Mouse (Mus musculus) liver, postnatal 0 days (tissue): Measurements from ENCODE around the gene Rnf115. TPM values are rescaled to one million over a fixed set of nuclear protein-coding genes. Genes with fewer than 3 reads are reported as not detected.

ENCODE experiments used
- ATAC-seq: fragments of 200-750 bp; cut with Nextera tagmentation; 2 replicates; pipeline ENCODE4 v1.8.0; 2017; ENCODE audit warnings: mild to moderate bottlenecking, moderate library complexity
- DNase-seq: peaks from one replicate; pipeline ENCODE4 v3.0.0-alpha.2; 2016
- H3K27ac ChIP-seq: fragments of 300-500 bp; sonication (generic); 2 replicates; pipeline ENCODE4 v1.5.1; 2014; ENCODE audit warnings: antibody characterized with exemption, moderate library complexity, mild to moderate bottlenecking, low read depth
- H3K27me3 ChIP-seq: fragments of 300-500 bp; sonication (generic); 2 replicates; pipeline ENCODE4 v1.6.1; 2014; ENCODE audit warnings: low read length, control low read depth, mixed read lengths; ENCODE audit not compliant: insufficient read depth
- H3K36me3 ChIP-seq: fragments of 300-500 bp; sonication (generic); replicated peaks from 2 replicates; pipeline ENCODE4 v1.6.1; 2014; ENCODE audit warnings: mild to moderate bottlenecking, control low read depth, low read length, moderate library complexity, mixed read lengths; ENCODE audit not compliant: insufficient read depth
- H3K4me1 ChIP-seq: fragments of 300-500 bp; sonication (generic); 2 replicates; pipeline ENCODE4 v1.6.1; 2014; ENCODE audit warnings: antibody characterized with exemption, mild to moderate bottlenecking, control low read depth; ENCODE audit not compliant: insufficient read depth
- H3K4me2 ChIP-seq: fragments of 300-500 bp; sonication (generic); 2 replicates; pipeline ENCODE4 v1.6.1; 2014; ENCODE audit warnings: low read depth, mild to moderate bottlenecking, low read length, moderate library complexity, mixed read lengths
- H3K4me3 ChIP-seq: fragments of 300-500 bp; sonication (generic); 2 replicates; pipeline ENCODE4 v1.5.1; 2014; ENCODE audit warnings: low read depth, low read length
- H3K9ac ChIP-seq: fragments of 300-500 bp; sonication (generic); replicated peaks from 2 replicates; pipeline ENCODE4 v1.6.1; 2014; ENCODE audit warnings: mild to moderate bottlenecking, moderate library complexity
- H3K9me3 ChIP-seq: fragments of 300-500 bp; sonication (generic); 2 replicates; pipeline ENCODE4 v1.6.1; 2016; ENCODE audit warnings: mild to moderate bottlenecking, control low read depth, low read length, mixed read lengths
- CTCF ChIP-seq: sonication (generic); IDR thresholded peaks from 2 replicates; pipeline ENCODE4 v1.5.1; 2016; ENCODE audit warnings: antibody characterized with exemption, low read depth
- EP300 ChIP-seq: IDR thresholded peaks from 2 replicates; pipeline ENCODE4 v1.6.1; 2016; ENCODE audit warnings: antibody characterized with exemption, low read depth, mild to moderate bottlenecking
- WGBS: fragments of 180-500 bp; shearing (Covaris S2); extraction: QIAGEN DNeasy Blood & Tissue Kit; methylation state at CpG from one replicate; pipeline ENCODE4 v1.1.7; 2014; ENCODE audit not compliant: insufficient replicate concordance; 5-methylcytosine and 5-hydroxymethylcytosine counted together
- polyA plus RNA-seq: library from polyadenylated mRNA; unstranded; fragments of >200 nt; fragmentation: Nextera tagmentation; extraction: Ambion mirVana; gene quantifications from 2 replicates; pipeline ENCODE4 v1.2.1, GENCODE M21; 2015

Gene Rnf115
- polyA plus RNA-seq, 1 experiment from 2014 or later: 28.6 TPM

DNA sequence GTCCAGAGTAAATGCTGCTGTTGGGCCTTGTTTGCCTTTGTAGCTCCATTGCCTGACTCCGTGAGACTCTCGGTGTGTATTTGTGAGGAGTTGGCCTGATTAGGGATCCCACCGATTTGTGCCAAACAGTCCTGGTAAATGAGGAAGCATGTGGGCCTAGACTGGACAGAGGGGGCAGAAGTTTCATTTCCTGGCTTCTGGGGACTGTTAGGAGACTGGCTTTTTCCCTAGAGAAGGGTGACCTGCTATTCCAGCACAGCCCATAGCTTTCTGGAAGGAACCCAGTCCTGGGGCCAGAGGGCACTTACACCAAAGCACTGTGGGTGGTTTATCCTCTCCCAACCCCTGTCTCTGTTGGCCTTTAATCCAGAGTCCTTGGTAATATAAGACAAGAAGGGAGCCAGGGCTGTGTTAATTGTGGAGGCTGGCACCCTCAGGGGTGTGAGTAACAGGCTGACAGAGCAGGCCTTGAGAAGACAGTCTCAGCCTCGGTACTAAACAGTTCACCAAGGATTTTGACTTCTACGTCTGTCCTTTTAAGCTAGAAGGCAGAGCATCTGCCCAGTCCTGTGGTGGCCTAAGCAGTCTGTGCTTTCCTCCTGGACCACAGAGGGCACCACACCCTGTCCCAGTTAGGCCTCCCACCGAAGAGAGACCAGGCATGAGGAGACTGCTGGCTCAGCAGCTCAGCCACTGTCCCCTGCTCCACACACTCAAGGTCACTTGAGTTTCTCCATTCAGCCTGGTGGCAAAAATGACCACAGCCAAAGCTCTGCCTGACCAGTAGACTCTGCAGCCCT, 92.9 kb downstream of the Rnf115 start:
- Histone ChIP-seq H3K9ac (no peak overlapping the region), H3K27ac (no peak overlapping the region), H3K27me3 (no peaks in the 10 kb centered on the region), H3K36me3 (no peaks in the 10 kb centered on the region), H3K4me2 (no peak overlapping the region), H3K4me3 (no peak overlapping the region), H3K9me3 (no peaks in the 10 kb centered on the region), H3K4me1 (peaks cover 2% of the 10 kb centered on the region; the same call in 1 of the 2 replicates)
- TF ChIP-seq EP300: no peak
- no peak for TF ChIP-seq CTCF
- DNase-seq (no peak), ATAC-seq (no peak)
- WGBS: 61% methylated on average over 6 of the region's 6 CpGs

DNA sequence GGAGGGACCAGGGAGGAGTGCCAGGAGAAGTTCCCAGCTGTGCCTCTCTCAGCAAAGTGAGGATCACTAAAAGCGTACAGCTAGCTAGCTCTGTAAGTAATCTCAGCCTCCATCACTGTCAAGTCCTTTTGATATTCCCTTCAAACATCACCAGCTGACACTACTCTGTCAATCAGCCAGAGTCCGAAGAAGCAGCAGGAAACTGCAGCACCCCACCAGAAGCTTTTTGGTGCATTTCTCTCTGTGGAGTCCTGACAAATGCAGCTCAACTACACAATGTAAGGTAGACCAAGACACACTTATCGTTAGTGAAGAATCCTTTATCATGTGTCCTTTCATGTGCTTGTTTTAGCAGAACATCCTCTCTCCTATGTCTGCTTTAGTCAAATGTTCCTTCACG, 94.1 kb downstream of the Rnf115 start:
- H3K4me1 ChIP-seq: peaks cover 2% of the 10 kb centered on the region; the same call in 1 of the 2 replicates
- no peak for DNase-seq
- TF ChIP-seq EP300 (no peak), CTCF (no peak)
- H3K27me3 ChIP-seq: no peaks in the 10 kb centered on the region
- no peak overlapping the region for H3K4me2 ChIP-seq
- no peak overlapping the region for H3K4me3 ChIP-seq
- ATAC-seq: no peak
- H3K36me3 ChIP-seq: no peaks in the 10 kb centered on the region
- no peaks in the 10 kb centered on the region for H3K9me3 ChIP-seq
- no peak overlapping the region for H3K27ac ChIP-seq
- 83% methylated on average over 4 of the region's 4 CpGs for WGBS
- H3K9ac ChIP-seq: no peak overlapping the region

DNA sequence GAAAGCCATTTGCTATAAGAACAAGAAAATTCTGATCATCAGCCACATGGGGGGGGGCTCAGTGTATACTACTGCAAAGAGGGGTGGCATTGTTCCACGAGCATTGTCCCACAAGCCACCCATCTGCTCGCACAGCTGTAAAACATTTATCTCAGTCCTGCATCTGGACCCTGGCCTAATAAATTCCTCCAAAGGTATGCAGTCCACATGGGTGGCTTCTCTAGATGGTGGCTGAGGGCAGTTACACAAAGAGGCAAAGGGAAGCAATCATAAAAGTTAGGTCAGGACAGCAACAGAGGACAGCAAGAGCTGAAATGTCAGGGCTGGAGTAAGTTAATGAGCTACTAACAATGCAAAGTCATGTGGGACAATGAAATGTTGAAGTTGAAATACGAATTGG, 96.2 kb downstream of the Rnf115 start:
- H3K27me3 ChIP-seq: no peaks in the 10 kb centered on the region
- 47% methylated on average over 3 of the region's 3 CpGs for WGBS
- peaks cover 2% of the 10 kb centered on the region; the same call in 1 of the 2 replicates for H3K4me1 ChIP-seq
- ATAC-seq: no peak
- no peak overlapping the region for H3K27ac ChIP-seq
- H3K36me3 ChIP-seq: no peaks in the 10 kb centered on the region
- no peak for TF ChIP-seq EP300
- TF ChIP-seq CTCF: no peak
- no peak for DNase-seq
- no peak overlapping the region for H3K9ac ChIP-seq
- no peaks in the 10 kb centered on the region for H3K9me3 ChIP-seq
- H3K4me2 ChIP-seq: no peak overlapping the region
- H3K4me3 ChIP-seq: no peak overlapping the region

GRCm38 (mm10) chr3:96824614-96825013, 97.2 kb downstream of the Rnf115 start:
- Histone ChIP-seq H3K27me3 (no peaks in the 10 kb centered on the region), H3K27ac (no peak overlapping the region), H3K4me2 (no peak overlapping the region), H3K4me3 (no peak overlapping the region), H3K36me3 (no peaks in the 10 kb centered on the region), H3K9me3 (no peaks in the 10 kb centered on the region), H3K9ac (no peak overlapping the region), H3K4me1 (peaks cover 4% of the 10 kb centered on the region; the same call in 1 of the 2 replicates)
- 86% methylated on average over 12 of the region's 12 CpGs for WGBS
- ATAC-seq: no peak
- TF ChIP-seq CTCF (no peak), EP300 (no peak)
- DNase-seq: no peak

DNA sequence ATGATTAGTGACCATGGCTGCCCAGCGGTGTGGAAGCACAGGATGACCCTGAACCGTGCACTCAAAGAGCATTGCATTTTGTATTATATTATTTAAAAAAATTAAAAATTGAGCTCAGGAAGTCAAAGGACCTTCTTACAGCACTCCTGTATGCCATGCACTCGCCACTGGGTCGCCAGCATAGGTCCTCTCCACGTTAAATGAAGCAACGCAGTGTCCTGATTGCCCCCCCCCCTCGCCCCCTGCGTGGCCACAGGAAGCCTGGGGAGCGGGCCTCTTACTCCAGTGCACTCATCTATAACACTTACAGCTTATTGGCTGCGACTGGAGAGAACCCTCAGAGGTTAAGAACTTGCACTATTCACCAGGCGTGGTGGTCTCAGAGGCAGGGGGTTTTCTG, 97.8 kb downstream of the Rnf115 start:
- WGBS: 51% methylated on average over 11 of the region's 11 CpGs
- Histone ChIP-seq H3K9me3 (no peaks in the 10 kb centered on the region), H3K4me2 (no peak overlapping the region), H3K36me3 (no peaks in the 10 kb centered on the region), H3K9ac (no peak overlapping the region), H3K27ac (no peak overlapping the region), H3K27me3 (no peaks in the 10 kb centered on the region), H3K4me3 (no peak overlapping the region), H3K4me1 (peaks cover 4% of the 10 kb centered on the region; the same call in 1 of the 2 replicates)
- DNase-seq (no peak), ATAC-seq (no peak)
- TF ChIP-seq CTCF: no peak
- TF ChIP-seq EP300: no peak

DNA sequence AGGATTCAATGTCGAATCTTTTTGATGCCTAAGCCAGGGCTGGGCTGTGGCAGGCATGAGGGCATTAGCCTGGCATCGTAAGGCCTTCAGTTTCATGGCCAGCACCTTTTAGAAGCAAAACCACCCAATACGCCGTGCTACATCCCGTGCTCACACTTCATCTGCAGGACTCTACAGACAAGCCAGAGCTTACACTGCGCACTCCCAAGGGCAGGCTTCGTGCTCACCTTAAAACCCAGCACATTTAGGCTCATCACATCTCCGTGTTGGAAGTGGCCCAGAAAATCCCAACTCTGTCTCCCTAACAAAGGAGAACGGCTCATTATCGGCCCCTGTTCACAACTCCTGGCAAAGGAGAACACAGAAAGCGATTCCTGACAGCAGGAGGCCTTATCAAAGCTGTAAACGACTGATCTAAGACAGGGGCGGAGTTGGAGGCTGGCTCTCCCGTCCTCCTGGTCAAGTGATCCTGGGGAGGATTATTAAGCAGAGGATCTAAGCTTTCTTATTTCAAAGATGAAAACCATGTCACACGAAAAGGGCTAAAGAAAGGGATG, 100.9 kb downstream of the Rnf115 start:
- Histone ChIP-seq H3K4me1 (peaks cover 6% of the 10 kb centered on the region), H3K36me3 (no peaks in the 10 kb centered on the region), H3K27ac (no peak overlapping the region), H3K9me3 (no peaks in the 10 kb centered on the region), H3K4me2 (no peak overlapping the region), H3K9ac (no peak overlapping the region), H3K27me3 (no peaks in the 10 kb centered on the region), H3K4me3 (no peak overlapping the region)
- WGBS: 58% methylated on average over 15 of the region's 15 CpGs
- TF ChIP-seq CTCF (no peak), EP300 (no peak)
- DNase-seq (no peak), ATAC-seq (no peak)
